Mouse (Mus musculus) C2C12 (cell line): ENCODE measurements around the gene 4930568D16Rik.

Experiments
- CEBPB ChIP-seq: IDR thresholded peaks from one replicate; pipeline ENCODE4 v1.6.1; 2011; ENCODE audit warnings: low read depth, mild to moderate bottlenecking, control low read depth, moderate library complexity
- CTCF ChIP-seq: IDR thresholded peaks from one replicate; pipeline ENCODE4 v1.5.1; 2011; ENCODE audit not compliant: control insufficient read depth, insufficient read depth, insufficient read length
- MAX ChIP-seq: IDR thresholded peaks from one replicate; pipeline ENCODE4 v1.6.1; 2011; ENCODE audit warnings: mild to moderate bottlenecking, control low read depth
- USF1 ChIP-seq: IDR thresholded peaks from one replicate; pipeline ENCODE4 v1.6.1; 2011; ENCODE audit warnings: low read depth, mild to moderate bottlenecking, control low read depth, moderate library complexity

- TF ChIP-seq CTCF (no peak), USF1 (no peak), MAX (no peak), CEBPB (no peak)
Observed at GRCm38 (mm10) chr2:35322404-35323164, 44.9 kb downstream of the 4930568D16Rik start.
